Mouse (Mus musculus) limb, embryonic 12.5 days (tissue): ENCODE results near the gene Zc3h12a. TPM values are rescaled to one million over a fixed set of nuclear protein-coding genes. Genes with fewer than 3 reads are reported as not detected.

Experiments
- ATAC-seq: fragments of 200-750 bp; cut with Nextera tagmentation; 2 replicates; pipeline ENCODE4 v1.8.0; 2017; ENCODE audit warnings: low read depth, moderate TSS enrichment; ENCODE audit not compliant: insufficient number of reproducible peaks, insufficient read depth, low FRiP score, low TSS enrichment
- H3K27ac ChIP-seq: fragments of 300-500 bp; sonication (generic); 2 replicates; pipeline ENCODE4 v1.5.1; 2016; ENCODE audit warnings: mild to moderate bottlenecking, moderate library complexity
- H3K27me3 ChIP-seq: fragments of 300-500 bp; sonication (generic); 2 replicates; pipeline ENCODE4 v1.6.1; 2016; ENCODE audit warnings: mild to moderate bottlenecking, moderate library complexity
- H3K36me3 ChIP-seq: fragments of 300-500 bp; sonication (generic); 2 replicates; pipeline ENCODE4 v1.6.1; 2016; ENCODE audit warnings: mild to moderate bottlenecking, moderate library complexity
- H3K4me1 ChIP-seq: fragments of 300-500 bp; sonication (generic); replicated peaks from 2 replicates; pipeline ENCODE4 v1.6.1; 2016
- H3K4me2 ChIP-seq: fragments of 300-500 bp; sonication (generic); 2 replicates; pipeline ENCODE4 v1.6.1; 2016; ENCODE audit warnings: mild to moderate bottlenecking, moderate library complexity
- H3K4me3 ChIP-seq: fragments of 300-500 bp; sonication (generic); replicated peaks from 2 replicates; pipeline ENCODE4 v1.5.1; 2016; ENCODE audit warnings: mild to moderate bottlenecking
- H3K9ac ChIP-seq: fragments of 300-500 bp; sonication (generic); replicated peaks from 2 replicates; pipeline ENCODE4 v1.6.1; 2016; ENCODE audit warnings: mild to moderate bottlenecking, moderate library complexity
- H3K9me3 ChIP-seq: fragments of 300-500 bp; sonication (generic); 2 replicates; pipeline ENCODE4 v1.6.1; 2016; ENCODE audit warnings: mild to moderate bottlenecking, moderate library complexity
- WGBS: fragments of 180-500 bp; shearing (Covaris S2); methylation state at CpG from one replicate; pipeline ENCODE4 v1.1.7; 2016; 5-methylcytosine and 5-hydroxymethylcytosine counted together
- polyA plus RNA-seq: library from polyadenylated mRNA; unstranded; fragments of >200 nt; fragmentation: Nextera tagmentation; extraction: Ambion mirVana; gene quantifications from 2 replicates; pipeline ENCODE4 v1.2.1, GENCODE M21; 2016

The Zc3h12a gene
- polyA plus RNA-seq, 1 experiment from 2014 or later: 0.24 TPM

DNA sequence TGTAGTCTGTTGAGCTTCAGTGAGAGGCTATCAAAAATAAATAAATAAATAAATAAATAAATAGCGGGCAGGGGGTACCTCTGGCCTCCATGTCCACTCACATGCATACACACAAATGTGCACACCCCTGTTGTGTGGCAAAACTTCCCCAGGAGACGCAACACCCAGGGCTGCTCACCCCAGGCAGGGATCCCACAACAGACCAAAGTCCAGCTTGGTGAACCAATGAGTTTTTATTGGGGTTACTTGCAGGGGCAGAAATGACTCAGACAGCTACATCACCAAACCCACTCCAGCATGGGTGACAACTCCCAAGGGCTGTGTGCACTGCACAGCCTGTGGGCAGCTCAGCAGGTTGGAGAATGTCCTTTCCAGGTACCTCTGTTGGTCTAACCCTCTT is 49.9 kb downstream of the Zc3h12a start:
- no peak for ATAC-seq
- peaks cover 54% of the 10 kb centered on the region for H3K36me3 ChIP-seq
- WGBS: 80% methylated on average over 2 of the region's 2 CpGs
- H3K4me3 ChIP-seq: no peak overlapping the region
- no peaks in the 10 kb centered on the region for H3K4me1 ChIP-seq
- no peaks in the 10 kb centered on the region for H3K9me3 ChIP-seq
- H3K27ac ChIP-seq: no peak overlapping the region
- no peaks in the 10 kb centered on the region for H3K27me3 ChIP-seq
- no peak overlapping the region for H3K9ac ChIP-seq
- no peak overlapping the region for H3K4me2 ChIP-seq

Other genes starting within 250 kb of the Zc3h12a start
- 0.14 and 0.15 TPM in 2 replicates for gene Epha10, start 246.9 kb downstream of the Zc3h12a start, polyA plus RNA-seq
- 19.2 and 19.4 TPM in 2 replicates for gene 9930104L06Rik, start 190.8 kb downstream of the Zc3h12a start, polyA plus RNA-seq
- 176 and 180 TPM in 2 replicates for gene Cdca8, start 188.5 kb downstream of the Zc3h12a start, polyA plus RNA-seq
- 1.7 and 3.5 TPM in 2 replicates for gene Rspo1, start 141.4 kb downstream of the Zc3h12a start, polyA plus RNA-seq
- 93.5 and 95.2 TPM in 2 replicates for gene Gnl2, start 111.3 kb downstream of the Zc3h12a start, polyA plus RNA-seq
- gene Dnali1, start 62.1 kb downstream of the Zc3h12a start, polyA plus RNA-seq: not detected in 2 replicates
- 39.6 and 40.9 TPM in 2 replicates for gene Snip1, start 61.2 kb downstream of the Zc3h12a start, polyA plus RNA-seq
- 74.6 and 76.9 TPM in 2 replicates for gene Meaf6, start 42.7 kb downstream of the Zc3h12a start, polyA plus RNA-seq